Mouse (Mus musculus) frontal cortex, adult 2 months (tissue): ENCODE results near the gene Olfr824. TPM values are rescaled to one million over a fixed set of nuclear protein-coding genes. Genes with fewer than 3 reads are reported as not detected.
"Not testable (repeated sequence)": the region's sequence is repeated elsewhere in the genome, so short reads cannot be mapped to it uniquely, and the experiment has no call there.

ENCODE experiments used
- DNase-seq, 2 experiments: peaks; one replicate each; pipeline ENCODE4 v3.0.0; 2022; ENCODE audit warnings: low spot score in 1 of 2; ENCODE audit errors: extremely low spot score in 1 of 2
- polyA plus RNA-seq: library from polyadenylated mRNA; depleted of rRNA; stranded (reverse); fragments of >200 nt; gene quantifications from 2 replicates; pipeline ENCODE4 v1.2.3, GENCODE M21; 2012; rRNA removed

The Olfr824 gene
- polyA plus RNA-seq, result not detected in 2 replicates

GRCm38 (mm10) chr10:130129900-130130299 lies at the start of gene Olfr824:
Olfr824 (minus strand) TSS chr10:130130000.
- DNase-seq, result not testable (repeated sequence)

GRCm38 (mm10) chr10:130166666-130167065 lies 36.9 kb upstream of the Olfr824 start, which contains the start of gene Olfr825:
Olfr825 (minus strand) TSS chr10:130166766.
- no peak for DNase-seq

- DNase-seq, result no peak
Measured at GRCm38 (mm10) chr10:130165196-130165595, 35.4 kb upstream of the Olfr824 start.

- DNase-seq, result no peak
Measured at GRCm38 (mm10) chr10:130144121-130144520, 14.3 kb upstream of the Olfr824 start.

- not testable (repeated sequence) for DNase-seq
Measured at GRCm38 (mm10) chr10:130142481-130142880, 12.7 kb upstream of the Olfr824 start.

GRCm38 (mm10) chr10:130134811-130135210 lies 5.0 kb upstream of the Olfr824 start:
- no peak for DNase-seq

GRCm38 (mm10) chr10:130116045-130116444 lies 13.8 kb downstream of the Olfr824 start:
- not testable (repeated sequence) for DNase-seq

GRCm38 (mm10) chr10:130115283-130115682 lies 14.5 kb downstream of the Olfr824 start, which contains the start of gene Olfr823:
Olfr823 (minus strand) TSS chr10:130115383.
- DNase-seq, result not testable (repeated sequence)

- DNase-seq, result peak in 1 of 2 experiments; percentile 3
Measured at GRCm38 (mm10) chr10:130096104-130096503, 33.7 kb downstream of the Olfr824 start.

- peak in 1 of 2 experiments; percentile 81 for DNase-seq
Measured at GRCm38 (mm10) chr10:130092838-130093440, 36.9 kb downstream of the Olfr824 start.

Other genes with a start within 250 kb of the Olfr824 start
- not detected in 2 replicates for gene Olfr815, start 224.1 kb downstream of the Olfr824 start, polyA plus RNA-seq
- gene Olfr816, start 214.4 kb downstream of the Olfr824 start, polyA plus RNA-seq, result not detected in 2 replicates
- gene Olfr818, start 180.9 kb downstream of the Olfr824 start, polyA plus RNA-seq, result not detected in 2 replicates
- not detected in 2 replicates for gene Olfr819, start 162.7 kb downstream of the Olfr824 start, polyA plus RNA-seq
- gene Olfr247, start 153.9 kb downstream of the Olfr824 start, polyA plus RNA-seq, result not detected in 2 replicates
- not detected in 2 replicates for gene Gm10310, start 144.9 kb downstream of the Olfr824 start, polyA plus RNA-seq
- not detected in 2 replicates for gene Olfr820, start 117.4 kb downstream of the Olfr824 start, polyA plus RNA-seq
- gene Olfr821, start 99.7 kb downstream of the Olfr824 start, polyA plus RNA-seq, result not detected in 2 replicates
- not detected in 2 replicates for gene Olfr822, start 58.8 kb downstream of the Olfr824 start, polyA plus RNA-seq
- not detected in 2 replicates for gene Olfr823, start 14.6 kb downstream of the Olfr824 start, polyA plus RNA-seq
- not detected in 2 replicates for gene Olfr825, start 36.8 kb upstream of the Olfr824 start, polyA plus RNA-seq
- not detected in 2 replicates for gene Olfr826, start 54.2 kb upstream of the Olfr824 start, polyA plus RNA-seq
- not detected in 2 replicates for gene Olfr827, start 84.4 kb upstream of the Olfr824 start, polyA plus RNA-seq
- 0.30 and 0.46 TPM in 2 replicates for gene Neurod4, start 150.2 kb upstream of the Olfr824 start, polyA plus RNA-seq
- gene Tespa1, start 192.9 kb upstream of the Olfr824 start, polyA plus RNA-seq, result 0.12 and 0.13 TPM in 2 replicates